Mouse (Mus musculus): ENCODE data around the gene Ifi205. TPM values are rescaled to one million over a fixed set of nuclear protein-coding genes. Genes with fewer than 3 reads are reported as not detected.
"Not testable (repeated sequence)": the region's sequence is repeated elsewhere in the genome, so short reads cannot be mapped to it uniquely, and the experiment has no call there.

The Ifi205 gene
- polyA plus RNA-seq (2014; fragmentation: Nextera tagmentation; extraction: Ambion mirVana): 2.1 TPM in 2 replicates

GRCm38 (mm10) chr1:174031698-174032097 lies at the start of gene Ifi205:
Gene Ifi205 (minus strand): TSS chr1:174031810.
- Histone ChIP-seq H3K4me3 (ENCODE audit: control insufficient read depth in 1 of 2, insufficient read depth in 1 of 2, low read depth in 1 of 2, low read length in 2 of 2) (no peak within 1 kb of the TSS), H3K4me2 (ENCODE audit: low read length) (no peak within 1 kb of the TSS), H3K9me3 (ENCODE audit: control insufficient read depth, low read length) (no peaks in the 10 kb centered on the region), H3K27me3 (ENCODE audit: control insufficient read depth, insufficient read depth, low read length) (no peaks in the 10 kb centered on the region), H3K36me3 (ENCODE audit: control insufficient read depth, insufficient read depth, low read length) (no peaks in the 10 kb centered on the region), H3K9ac (ENCODE audit: low read length) (no peak within 1 kb of the TSS), H3K4me1 (ENCODE audit: control insufficient read depth in 2 of 2, insufficient read depth in 2 of 2, low read length in 2 of 2) (no peaks in the 10 kb centered on the region), H3K27ac (replicated peaks in 1 of 2; ENCODE audit: control insufficient read depth in 1 of 2, insufficient read depth in 1 of 2, low read depth in 2 of 2, low read length in 2 of 2) (no peak within 1 kb of the TSS)
- no peak for ATAC-seq (ENCODE audit: insufficient number of reproducible peaks, insufficient read depth, low FRiP score, low read depth)
- 22% methylated on average over 1 of the region's 1 CpGs for WGBS

- 81% methylated on average over 3 of the region's 3 CpGs for WGBS
- no peak within 1 kb of the TSS for H3K4me2 ChIP-seq (ENCODE audit: low read length)
- no peak for ATAC-seq (ENCODE audit: insufficient number of reproducible peaks, insufficient read depth, low FRiP score, low read depth)
- no peaks in the 10 kb centered on the region for H3K4me1 ChIP-seq (ENCODE audit: control insufficient read depth in 2 of 2, insufficient read depth in 2 of 2, low read length in 2 of 2)
- H3K27ac ChIP-seq (replicated peaks in 1 of 2; ENCODE audit: control insufficient read depth in 1 of 2, insufficient read depth in 1 of 2, low read depth in 2 of 2, low read length in 2 of 2): no peak within 1 kb of the TSS
- H3K9ac ChIP-seq (ENCODE audit: low read length): no peak within 1 kb of the TSS
- H3K9me3 ChIP-seq (ENCODE audit: control insufficient read depth, low read length): no peaks in the 10 kb centered on the region
- no peaks in the 10 kb centered on the region for H3K27me3 ChIP-seq (ENCODE audit: control insufficient read depth, insufficient read depth, low read length)
- no peak within 1 kb of the TSS for H3K4me3 ChIP-seq (ENCODE audit: control insufficient read depth in 1 of 2, insufficient read depth in 1 of 2, low read depth in 1 of 2, low read length in 2 of 2)
- no peaks in the 10 kb centered on the region for H3K36me3 ChIP-seq (ENCODE audit: control insufficient read depth, insufficient read depth, low read length)
Observed at GRCm38 (mm10) chr1:174066305-174066704, 34.7 kb upstream of the Ifi205 start, which contains the start of gene Olfr430. Gene Olfr430 (plus strand): TSS chr1:174066605.

- H3K36me3 ChIP-seq (ENCODE audit: control insufficient read depth, insufficient read depth, low read length): no peaks in the 10 kb centered on the region
- no peak overlapping the region for H3K4me2 ChIP-seq (ENCODE audit: low read length)
- H3K9ac ChIP-seq (ENCODE audit: low read length): no peak overlapping the region
- no peaks in the 10 kb centered on the region for H3K27me3 ChIP-seq (ENCODE audit: control insufficient read depth, insufficient read depth, low read length)
- no peaks in the 10 kb centered on the region for H3K4me1 ChIP-seq (ENCODE audit: control insufficient read depth in 2 of 2, insufficient read depth in 2 of 2, low read length in 2 of 2)
- no peaks in the 10 kb centered on the region for H3K9me3 ChIP-seq (ENCODE audit: control insufficient read depth, low read length)
- ATAC-seq (ENCODE audit: insufficient number of reproducible peaks, insufficient read depth, low FRiP score, low read depth): no peak
- no peak overlapping the region for H3K27ac ChIP-seq (replicated peaks in 1 of 2; ENCODE audit: control insufficient read depth in 1 of 2, insufficient read depth in 1 of 2, low read depth in 2 of 2, low read length in 2 of 2)
- no peak overlapping the region for H3K4me3 ChIP-seq (ENCODE audit: control insufficient read depth in 1 of 2, insufficient read depth in 1 of 2, low read depth in 1 of 2, low read length in 2 of 2)
- 69% methylated on average over 2 of the region's 2 CpGs for WGBS
Observed at GRCm38 (mm10) chr1:174055248-174055647, 23.6 kb upstream of the Ifi205 start.

- H3K4me3 ChIP-seq (ENCODE audit: control insufficient read depth in 1 of 2, insufficient read depth in 1 of 2, low read depth in 1 of 2, low read length in 2 of 2): no peak overlapping the region
- WGBS: 72% methylated on average over 3 of the region's 3 CpGs
- H3K36me3 ChIP-seq (ENCODE audit: control insufficient read depth, insufficient read depth, low read length): no peaks in the 10 kb centered on the region
- H3K4me2 ChIP-seq (ENCODE audit: low read length): no peak overlapping the region
- H3K27ac ChIP-seq (replicated peaks in 1 of 2; ENCODE audit: control insufficient read depth in 1 of 2, insufficient read depth in 1 of 2, low read depth in 2 of 2, low read length in 2 of 2): no peak overlapping the region
- no peaks in the 10 kb centered on the region for H3K4me1 ChIP-seq (ENCODE audit: control insufficient read depth in 2 of 2, insufficient read depth in 2 of 2, low read length in 2 of 2)
- no peaks in the 10 kb centered on the region for H3K27me3 ChIP-seq (ENCODE audit: control insufficient read depth, insufficient read depth, low read length)
- no peak for ATAC-seq (ENCODE audit: insufficient number of reproducible peaks, insufficient read depth, low FRiP score, low read depth)
- H3K9ac ChIP-seq (ENCODE audit: low read length): no peak overlapping the region
- H3K9me3 ChIP-seq (ENCODE audit: control insufficient read depth, low read length): no peaks in the 10 kb centered on the region
Observed at GRCm38 (mm10) chr1:174052981-174053380, 21.4 kb upstream of the Ifi205 start.

GRCm38 (mm10) chr1:174051931-174052536 lies 20.4 kb upstream of the Ifi205 start:
- H3K36me3 ChIP-seq (ENCODE audit: control insufficient read depth, insufficient read depth, low read length): no peaks in the 10 kb centered on the region
- 76% methylated on average over 5 of the region's 5 CpGs for WGBS
- no peak for ATAC-seq (ENCODE audit: insufficient number of reproducible peaks, insufficient read depth, low FRiP score, low read depth)

GRCm38 (mm10) chr1:174051515-174051914 lies 19.9 kb upstream of the Ifi205 start:
- H3K9ac ChIP-seq (ENCODE audit: low read length): no peak overlapping the region
- 78% methylated on average over 4 of the region's 4 CpGs for WGBS
- ATAC-seq (ENCODE audit: insufficient number of reproducible peaks, insufficient read depth, low FRiP score, low read depth): no peak
- H3K9me3 ChIP-seq (ENCODE audit: control insufficient read depth, low read length): no peaks in the 10 kb centered on the region
- no peaks in the 10 kb centered on the region for H3K27me3 ChIP-seq (ENCODE audit: control insufficient read depth, insufficient read depth, low read length)
- H3K4me3 ChIP-seq (ENCODE audit: control insufficient read depth in 1 of 2, insufficient read depth in 1 of 2, low read depth in 1 of 2, low read length in 2 of 2): no peak overlapping the region
- no peaks in the 10 kb centered on the region for H3K36me3 ChIP-seq (ENCODE audit: control insufficient read depth, insufficient read depth, low read length)
- H3K4me2 ChIP-seq (ENCODE audit: low read length): no peak overlapping the region
- no peak overlapping the region for H3K27ac ChIP-seq (replicated peaks in 1 of 2; ENCODE audit: control insufficient read depth in 1 of 2, insufficient read depth in 1 of 2, low read depth in 2 of 2, low read length in 2 of 2)
- no peaks in the 10 kb centered on the region for H3K4me1 ChIP-seq (ENCODE audit: control insufficient read depth in 2 of 2, insufficient read depth in 2 of 2, low read length in 2 of 2)

More at GRCm38 (mm10) chr1:174051931-174052536, 20.4 kb upstream of the Ifi205 start:
- no peaks in the 10 kb centered on the region for H3K27me3 ChIP-seq (ENCODE audit: control insufficient read depth, insufficient read depth, low read length)
- H3K4me3 ChIP-seq (ENCODE audit: control insufficient read depth in 1 of 2, insufficient read depth in 1 of 2, low read depth in 1 of 2, low read length in 2 of 2): no peak overlapping the region
- H3K4me1 ChIP-seq (ENCODE audit: control insufficient read depth in 2 of 2, insufficient read depth in 2 of 2, low read length in 2 of 2): no peaks in the 10 kb centered on the region
- no peaks in the 10 kb centered on the region for H3K9me3 ChIP-seq (ENCODE audit: control insufficient read depth, low read length)
- H3K27ac ChIP-seq (replicated peaks in 1 of 2; ENCODE audit: control insufficient read depth in 1 of 2, insufficient read depth in 1 of 2, low read depth in 2 of 2, low read length in 2 of 2): no peak overlapping the region
- no peak overlapping the region for H3K4me2 ChIP-seq (ENCODE audit: low read length)
- no peak overlapping the region for H3K9ac ChIP-seq (ENCODE audit: low read length)

GRCm38 (mm10) chr1:174050532-174050931 lies 18.9 kb upstream of the Ifi205 start:
- Histone ChIP-seq H3K9me3 (ENCODE audit: control insufficient read depth, low read length) (no peaks in the 10 kb centered on the region), H3K4me1 (ENCODE audit: control insufficient read depth in 2 of 2, insufficient read depth in 2 of 2, low read length in 2 of 2) (no peaks in the 10 kb centered on the region), H3K27ac (replicated peaks in 1 of 2; ENCODE audit: control insufficient read depth in 1 of 2, insufficient read depth in 1 of 2, low read depth in 2 of 2, low read length in 2 of 2) (no peak overlapping the region), H3K27me3 (ENCODE audit: control insufficient read depth, insufficient read depth, low read length) (no peaks in the 10 kb centered on the region), H3K4me3 (ENCODE audit: control insufficient read depth in 1 of 2, insufficient read depth in 1 of 2, low read depth in 1 of 2, low read length in 2 of 2) (no peak overlapping the region), H3K4me2 (ENCODE audit: low read length) (no peak overlapping the region), H3K9ac (ENCODE audit: low read length) (no peak overlapping the region), H3K36me3 (ENCODE audit: control insufficient read depth, insufficient read depth, low read length) (no peaks in the 10 kb centered on the region)
- WGBS: 82% methylated on average over 4 of the region's 4 CpGs
- no peak for ATAC-seq (ENCODE audit: insufficient number of reproducible peaks, insufficient read depth, low FRiP score, low read depth)

- H3K27ac ChIP-seq (replicated peaks in 1 of 2; ENCODE audit: control insufficient read depth in 1 of 2, insufficient read depth in 1 of 2, low read depth in 2 of 2, low read length in 2 of 2); H3K4me3 ChIP-seq (ENCODE audit: control insufficient read depth in 1 of 2, insufficient read depth in 1 of 2, low read depth in 1 of 2, low read length in 2 of 2); H3K27me3 ChIP-seq (ENCODE audit: control insufficient read depth, insufficient read depth, low read length); H3K4me2 ChIP-seq (ENCODE audit: low read length); H3K36me3 ChIP-seq (ENCODE audit: control insufficient read depth, insufficient read depth, low read length); H3K9ac ChIP-seq (ENCODE audit: low read length); ATAC-seq (ENCODE audit: insufficient number of reproducible peaks, insufficient read depth, low FRiP score, low read depth); H3K9me3 ChIP-seq (ENCODE audit: control insufficient read depth, low read length); H3K4me1 ChIP-seq (ENCODE audit: control insufficient read depth in 2 of 2, insufficient read depth in 2 of 2, low read length in 2 of 2): not testable (repeated sequence)
- 61% methylated on average over 3 of the region's 4 CpGs for WGBS
Observed at GRCm38 (mm10) chr1:174049357-174049756, 17.7 kb upstream of the Ifi205 start.

All from heart, embryonic 14.5 days (tissue).